Mouse (Mus musculus) forebrain, embryonic 14.5 days (tissue): ENCODE results near the gene Slc24a1. TPM values are rescaled to one million over a fixed set of nuclear protein-coding genes. Genes with fewer than 3 reads are reported as not detected.

Experiments used
- ATAC-seq: fragments of 200-750 bp; cut with Nextera tagmentation; 2 replicates; pipeline ENCODE4 v1.8.0; 2017; ENCODE audit warnings: mild to moderate bottlenecking, moderate library complexity
- DNase-seq: peaks from one replicate; pipeline ENCODE4 v3.0.0-alpha.2; 2015; ENCODE audit warnings: low spot score
- H3K27ac ChIP-seq: fragments of 300-500 bp; sonication (generic); 2 replicates; pipeline ENCODE4 v1.5.1; 2014; ENCODE audit warnings: low read depth, mild to moderate bottlenecking, control low read depth, low read length, moderate library complexity
- H3K27me3 ChIP-seq: fragments of 300-500 bp; sonication (generic); replicated peaks from 2 replicates; pipeline ENCODE4 v1.6.1; 2014; ENCODE audit warnings: low read length, control low read depth, mixed read lengths; ENCODE audit not compliant: control insufficient read depth, insufficient read depth
- H3K36me3 ChIP-seq: fragments of 300-500 bp; sonication (generic); 2 replicates; pipeline ENCODE4 v1.6.1; 2014; ENCODE audit warnings: low read length, control low read depth; ENCODE audit not compliant: control insufficient read depth, insufficient read depth
- H3K4me1 ChIP-seq: fragments of 300-500 bp; sonication (generic); 2 replicates; pipeline ENCODE4 v1.6.1; 2014; ENCODE audit warnings: antibody characterized with exemption, low read length, control low read depth; ENCODE audit not compliant: control insufficient read depth, insufficient read depth
- H3K4me2 ChIP-seq: fragments of 300-500 bp; sonication (generic); 2 replicates; pipeline ENCODE4 v1.6.1; 2014; ENCODE audit warnings: mild to moderate bottlenecking, control low read depth, low read length
- H3K4me3 ChIP-seq: fragments of 300-500 bp; sonication (generic); 2 replicates; pipeline ENCODE4 v1.5.1; 2014; ENCODE audit warnings: low read depth, low read length, control low read depth
- H3K9ac ChIP-seq: fragments of 300-500 bp; sonication (generic); 2 replicates; pipeline ENCODE4 v1.6.1; 2014; ENCODE audit warnings: mild to moderate bottlenecking, low read length, control low read depth, moderate library complexity
- H3K9me3 ChIP-seq: fragments of 300-500 bp; sonication (generic); replicated peaks from 2 replicates; pipeline ENCODE4 v1.6.1; 2016; ENCODE audit warnings: low read length, control low read depth, mixed read lengths; ENCODE audit not compliant: control insufficient read depth
- WGBS: fragments of 180-500 bp; shearing (Covaris S2); extraction: QIAGEN DNeasy Blood & Tissue Kit; methylation state at CpG from one replicate; pipeline ENCODE4 v1.1.7; 2014; 5-methylcytosine and 5-hydroxymethylcytosine counted together
- microRNA-seq: library from miRNA; unstranded; fragments of <30 nt; microRNA quantifications from one replicate; pipeline ENCODE4, GENCODE M21; 2016
- polyA plus RNA-seq: library from polyadenylated mRNA; unstranded; fragments of >200 nt; fragmentation: Nextera tagmentation; extraction: Ambion mirVana; gene quantifications from 2 replicates; pipeline ENCODE4 v1.2.1, GENCODE M21; 2014

The Slc24a1 gene
- polyA plus RNA-seq, 1 experiment from 2014 or later = 0.03 TPM

GRCm38 (mm10) chr9:64904917-64905640 is 46.3 kb downstream of the Slc24a1 start:
- Histone ChIP-seq H3K36me3 (peaks cover 25% of the 10 kb centered on the region; the same call in 1 of the 2 replicates), H3K27me3 (no peaks in the 10 kb centered on the region), H3K4me3 (no peak overlapping the region), H3K4me2 (no peak overlapping the region), H3K9me3 (no peaks in the 10 kb centered on the region), H3K9ac (no peak overlapping the region), H3K4me1 (no peaks in the 10 kb centered on the region), H3K27ac (no peak overlapping the region)
- WGBS = 89% methylated on average over 14 of the region's 14 CpGs
- DNase-seq = no peak
- no peak for ATAC-seq

GRCm38 (mm10) chr9:64903386-64903785 is 48.0 kb downstream of the Slc24a1 start:
- Histone ChIP-seq H3K27me3 (no peaks in the 10 kb centered on the region), H3K4me2 (no peak overlapping the region), H3K36me3 (peaks cover 22% of the 10 kb centered on the region; the same call in 1 of the 2 replicates), H3K9me3 (no peaks in the 10 kb centered on the region), H3K4me1 (no peaks in the 10 kb centered on the region), H3K27ac (no peak overlapping the region), H3K4me3 (no peak overlapping the region), H3K9ac (no peak overlapping the region)
- peak; percentile 90 for DNase-seq
- ATAC-seq = peak; percentile 52; the same call in 1 of the 2 replicates
- WGBS = 58% methylated on average over 3 of the region's 3 CpGs

DNA sequence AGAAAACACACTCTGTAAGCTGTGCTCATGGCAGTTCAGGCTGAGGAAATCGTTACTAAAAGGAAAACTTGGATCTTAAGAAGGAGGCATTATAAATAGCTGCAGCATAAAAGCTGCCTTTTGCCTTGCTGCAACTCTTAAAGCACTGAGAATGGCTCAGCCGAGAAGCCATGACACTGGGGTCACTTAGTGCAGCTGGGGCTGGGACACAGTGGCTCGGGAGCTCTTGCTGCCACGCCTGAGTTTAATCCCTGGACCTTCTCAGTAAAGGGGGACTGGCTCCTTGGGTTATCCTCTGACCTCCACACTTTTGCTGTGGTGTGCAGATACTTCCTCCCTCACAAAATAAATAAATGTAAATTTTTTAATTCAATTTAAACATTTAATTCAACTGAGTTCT is 48.5 kb downstream of the Slc24a1 start:
- no peak overlapping the region for H3K9ac ChIP-seq
- no peak for ATAC-seq
- H3K4me1 ChIP-seq = no peaks in the 10 kb centered on the region
- no peak overlapping the region for H3K27ac ChIP-seq
- 36% methylated on average over 4 of the region's 4 CpGs for WGBS
- DNase-seq = no peak
- no peaks in the 10 kb centered on the region for H3K9me3 ChIP-seq
- H3K4me3 ChIP-seq = no peak overlapping the region
- no peaks in the 10 kb centered on the region for H3K27me3 ChIP-seq
- H3K36me3 ChIP-seq = peaks cover 25% of the 10 kb centered on the region; the same call in 1 of the 2 replicates
- no peak overlapping the region for H3K4me2 ChIP-seq

DNA sequence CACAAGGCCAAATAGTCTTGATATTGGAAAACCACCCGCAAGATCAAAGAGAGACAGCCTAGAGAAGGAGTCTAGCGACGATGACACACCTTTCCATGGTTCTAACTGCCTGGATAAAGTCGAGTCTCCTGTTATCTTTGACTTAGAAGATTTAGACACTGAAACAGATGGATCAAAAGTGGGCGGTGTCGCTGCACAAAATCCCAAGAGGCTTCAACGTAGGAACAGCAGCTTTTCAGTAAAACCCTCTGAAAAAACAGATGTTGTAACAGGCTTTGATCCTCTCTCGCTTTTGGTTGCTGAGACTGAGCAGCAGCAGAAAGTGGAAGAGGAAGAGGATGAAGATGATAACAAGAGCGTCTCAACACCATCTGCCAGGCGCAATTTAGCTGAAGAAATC is 54.8 kb downstream of the Slc24a1 start:
- Histone ChIP-seq H3K4me3 (no peak overlapping the region), H3K27ac (no peak overlapping the region), H3K9ac (no peak overlapping the region), H3K27me3 (no peaks in the 10 kb centered on the region), H3K9me3 (no peaks in the 10 kb centered on the region), H3K4me2 (no peak overlapping the region), H3K36me3 (peaks cover 25% of the 10 kb centered on the region), H3K4me1 (no peaks in the 10 kb centered on the region)
- DNase-seq = no peak
- no peak for ATAC-seq
- WGBS = 86% methylated on average over 10 of the region's 10 CpGs

DNA sequence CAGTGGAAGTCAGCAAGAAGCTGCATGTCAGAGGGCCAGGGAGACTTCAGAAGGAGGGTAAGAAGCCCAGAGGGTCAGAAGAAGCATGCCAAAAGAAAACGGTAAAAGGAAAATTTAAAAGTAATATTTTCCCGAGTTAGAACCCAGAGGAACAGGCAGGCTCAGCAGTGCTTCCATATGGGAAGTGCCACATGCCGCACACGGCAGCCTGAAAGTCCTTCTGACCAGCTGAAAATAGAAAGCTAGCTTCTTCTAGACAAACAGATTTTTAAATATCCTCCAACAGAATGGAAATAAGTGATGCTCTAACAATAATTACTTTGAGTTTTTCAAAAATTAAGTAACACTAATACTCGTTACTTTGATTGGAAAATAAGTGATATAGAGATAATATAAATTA is 65.4 kb downstream of the Slc24a1 start:
- ATAC-seq (no peak), DNase-seq (no peak)
- no peak overlapping the region for H3K4me2 ChIP-seq
- H3K27me3 ChIP-seq = no peaks in the 10 kb centered on the region
- H3K27ac ChIP-seq = no peak overlapping the region
- H3K36me3 ChIP-seq = peaks cover 11% of the 10 kb centered on the region
- H3K4me3 ChIP-seq = no peak overlapping the region
- no peak overlapping the region for H3K9ac ChIP-seq
- WGBS = 89% methylated on average over 5 of the region's 5 CpGs
- H3K9me3 ChIP-seq = no peaks in the 10 kb centered on the region
- H3K4me1 ChIP-seq = no peaks in the 10 kb centered on the region

Small RNAs within 50 kb of the gene (microRNA-seq; reads per million reads assigned to microRNA genes)
- gene Gm25640 = not detected

Other genes starting within 250 kb of the Slc24a1 start
- 410 and 427 TPM in 2 replicates for gene Rab11a, start 213.8 kb downstream of the Slc24a1 start, polyA plus RNA-seq
- 7.5 and 8.1 TPM in 2 replicates for gene Dennd4a, start 140.3 kb downstream of the Slc24a1 start, polyA plus RNA-seq
- gene Ints14, start 9.3 kb upstream of the Slc24a1 start, polyA plus RNA-seq = 49.0 and 49.8 TPM in 2 replicates
- 67.4 and 86.3 TPM in 2 replicates for gene Hacd3, start 70.1 kb upstream of the Slc24a1 start, polyA plus RNA-seq
- 36.3 and 37.3 TPM in 2 replicates for gene Dpp8, start 80.8 kb upstream of the Slc24a1 start, polyA plus RNA-seq
- 8.9 and 13.4 TPM in 2 replicates for gene Igdcc4, start 149.9 kb upstream of the Slc24a1 start, polyA plus RNA-seq
- 5.1 and 5.8 TPM in 2 replicates for gene Igdcc3, start 189.6 kb upstream of the Slc24a1 start, polyA plus RNA-seq
- gene Parp16, start 243.7 kb upstream of the Slc24a1 start, polyA plus RNA-seq = 4.2 and 4.4 TPM in 2 replicates